Mouse (Mus musculus): ENCODE measurements around the gene Olfr1504.
"Not testable (repeated sequence)": the region's sequence is repeated elsewhere in the genome, so short reads cannot be mapped to it uniquely, and the experiment has no call there.

The Olfr1504 gene

GRCm38 (mm10) chr19:13897828-13898227 is at the start of gene Olfr1504:
Gene Olfr1504 (minus strand): TSS chr19:13897928.
- DNase-seq: no peak

GRCm38 (mm10) chr19:13913230-13913629 is 15.5 kb upstream of the Olfr1504 start, which contains the start of gene Olfr1505:
Gene Olfr1505 (plus strand): TSS chr19:13913530.
- no peak for DNase-seq

- DNase-seq: no peak
Observed at GRCm38 (mm10) chr19:13861495-13861894, 36.2 kb downstream of the Olfr1504 start, which contains the start of gene Olfr1502. Gene Olfr1502 (plus strand): TSS chr19:13861795.

- not testable (repeated sequence) for DNase-seq
Observed at GRCm38 (mm10) chr19:13850592-13850991, 47.1 kb downstream of the Olfr1504 start, which contains the start of gene Olfr1501. Gene Olfr1501 (minus strand): TSS chr19:13850692.

Measured in thymus, adult 18-20 months (tissue).